Mouse (Mus musculus): ENCODE data around the gene Vezt. TPM values are rescaled to one million over a fixed set of nuclear protein-coding genes. Genes with fewer than 3 reads are reported as not detected.

Gene Vezt
- polyA plus RNA-seq, 1 experiment from 2014 or later, result 20.6 TPM

GRCm38 (mm10) chr10:93889976-93890375, 145.6 kb downstream of the Vezt start:
- Histone ChIP-seq H3K4me3 (peak overlapping the region; percentile 93), H3K36me3 (peaks cover 21% of the 10 kb centered on the region), H3K27me3 (ENCODE audit: insufficient read depth, poor library complexity, severe bottlenecking) (no peaks in the 10 kb centered on the region), H3K9me3 (no peaks in the 10 kb centered on the region), H3K4me1 (peaks cover 5% of the 10 kb centered on the region), H3K27ac (peak overlapping the region; percentile 97)
- WGBS, result under 1% methylated on average over 22 of the region's 22 CpGs
- no peak for DNase-seq (ENCODE audit: low spot score)

GRCm38 (mm10) chr10:93889579-93889950, 146.1 kb downstream of the Vezt start:
- no peaks in the 10 kb centered on the region for H3K27me3 ChIP-seq (ENCODE audit: insufficient read depth, poor library complexity, severe bottlenecking)
- H3K4me1 ChIP-seq, result peaks cover 5% of the 10 kb centered on the region
- peak overlapping the region; percentile 97 for H3K27ac ChIP-seq
- peak; percentile 95 for DNase-seq (ENCODE audit: low spot score)
- peak overlapping the region; percentile 93 for H3K4me3 ChIP-seq
- peaks cover 25% of the 10 kb centered on the region for H3K36me3 ChIP-seq
- under 1% methylated on average over 24 of the region's 30 CpGs for WGBS
- H3K9me3 ChIP-seq, result no peaks in the 10 kb centered on the region

MicroRNAs encoded within 50 kb of the gene (microRNA counts, 519-probe panel; counts per million panel counts)
- microRNA mmu-miR-331-3p, result 5,355 counts per million, percentile 46 among the panel's probes with 10 or more counts
- microRNA mmu-miR-331-5p, result not detected

Small RNAs within 50 kb of the gene (microRNA-seq; reads per million reads assigned to microRNA genes)
- gene Mir331, result 80.8 reads per million, percentile 49 among the genes with 10 or more reads in this experiment

Other genes with a start within 250 kb of the Vezt start
- gene Usp44, start 204.3 kb downstream of the Vezt start, polyA plus RNA-seq (2016; fragmentation: Nextera tagmentation; extraction: Ambion mirVana), result 1.6 and 2.0 TPM in 2 replicates
- 176 and 208 TPM in 2 replicates for gene Metap2, start 138.7 kb downstream of the Vezt start, polyA plus RNA-seq (2016; fragmentation: Nextera tagmentation; extraction: Ambion mirVana)
- gene Fgd6, start 184 bp upstream of the Vezt start, polyA plus RNA-seq (2016; fragmentation: Nextera tagmentation; extraction: Ambion mirVana), result 2.9 and 4.5 TPM in 2 replicates
- gene Nr2c1, start 112.2 kb upstream of the Vezt start, polyA plus RNA-seq (2016; fragmentation: Nextera tagmentation; extraction: Ambion mirVana), result 8.8 and 9.3 TPM in 2 replicates
- 612 and 687 TPM in 2 replicates for gene Ndufa12, start 162.9 kb upstream of the Vezt start, polyA plus RNA-seq (2016; fragmentation: Nextera tagmentation; extraction: Ambion mirVana)

Measured in heart, embryonic 10.5 days (tissue).